Mouse (Mus musculus) bone marrow macrophage, adult 2 months (primary cell): Measurements from ENCODE around the gene Tecpr1.

Experiments
- CTCF ChIP-seq: IDR thresholded peaks from 2 replicates; pipeline ENCODE4 v1.5.1; 2012; ENCODE audit warnings: low read depth, mild to moderate bottlenecking, low read length, moderate library complexity
- POLR2A ChIP-seq: IDR thresholded peaks from 2 replicates; pipeline ENCODE4 v1.6.1; 2012; ENCODE audit warnings: mild to moderate bottlenecking, low read depth, low read length, borderline replicate concordance

DNA sequence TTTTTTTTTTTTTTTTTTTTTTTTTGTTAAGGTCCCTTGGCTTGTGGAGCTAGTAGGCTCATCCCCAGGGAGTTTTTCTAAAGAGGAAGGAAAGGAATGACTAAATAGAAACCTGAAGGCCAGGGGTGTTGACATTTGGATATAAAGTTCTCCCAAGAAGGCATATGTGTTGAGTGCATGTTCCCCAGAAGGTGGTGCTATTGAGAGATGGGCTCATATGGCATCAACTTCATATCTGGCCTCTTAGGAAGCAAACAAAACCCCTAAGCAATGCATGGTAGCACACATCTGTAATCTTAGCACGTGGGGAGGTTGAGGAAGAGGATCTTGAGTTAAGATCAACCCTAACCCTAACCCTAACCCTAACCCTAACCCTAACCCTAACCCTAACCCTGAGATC lies 8.0 kb upstream of the Tecpr1 start:
- TF ChIP-seq CTCF (no peak), POLR2A (no peak)
